In the genomic region with DNA sequence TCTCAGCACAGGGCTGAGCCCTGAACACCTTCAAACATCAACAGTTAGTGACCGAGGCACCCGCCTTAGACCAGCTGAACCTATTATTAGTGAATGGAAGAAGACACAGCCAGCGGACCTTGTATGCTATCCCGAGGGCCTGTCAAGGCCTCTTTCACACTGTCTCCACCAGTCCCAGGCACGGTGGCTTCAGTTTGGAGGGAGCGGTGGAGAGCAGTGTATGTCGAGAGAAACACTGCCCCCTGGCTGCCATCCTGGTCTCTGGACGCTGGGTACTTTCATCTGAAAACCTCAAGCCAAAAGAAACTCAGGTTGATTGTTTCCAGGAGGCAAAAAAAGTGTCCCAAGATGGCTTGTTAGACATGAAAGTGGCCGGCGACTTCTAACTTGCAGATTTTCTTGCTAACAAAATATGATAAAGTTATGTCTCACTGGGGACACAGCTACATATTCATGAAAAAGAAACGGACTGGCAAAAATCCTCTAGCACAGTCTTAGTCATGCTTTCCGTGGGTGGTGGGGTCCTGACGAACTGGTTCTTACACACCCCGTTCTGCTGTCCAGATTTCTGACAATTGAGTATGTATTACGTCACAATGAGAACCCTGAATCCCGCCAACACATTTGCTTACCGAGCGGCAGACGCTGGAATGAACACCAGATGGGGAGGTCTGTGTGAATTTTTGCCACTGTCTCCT, we compare ENCODE assay signal across 8 mouse cellular contexts. TPM values are rescaled to one million over a fixed set of nuclear protein-coding genes. Genes with fewer than 3 reads are reported as not detected.
DNase-seq lines count a peak whose midpoint lies in the region; ATAC-seq and TF ChIP-seq lines count a peak whose summit lies in the region.

No protein-coding gene starts in this region.

- TF ChIP-seq EP300 in ES-Bruce4 (IDR thresholded peaks at IDR 0.05; ENCODE audit: insufficient read depth, low read depth, low read length), result no peak

- H3K9me3 ChIP-seq in ES-Bruce4 (replicated peaks; ENCODE audit: control insufficient read depth, insufficient read depth, low read length, poor library complexity, severe bottlenecking), result no peaks in the 10 kb centered on the region
- H3K9me3 ChIP-seq in lung, embryonic 14.5 days (ENCODE audit: low read depth, low read length), result no peaks in the 10 kb centered on the region

- H3K4me3 ChIP-seq in ES-Bruce4 (ENCODE audit: low read depth, low read length), result peak overlapping the region; percentile 49; the same call in 1 of the 2 replicates
- H3K4me3 ChIP-seq in lung, embryonic 14.5 days (ENCODE audit: low read depth, low read length), result no peak overlapping the region

- no peak for TF ChIP-seq POLR2A in ES-Bruce4 (IDR thresholded peaks at IDR 0.05; ENCODE audit: insufficient read depth, low read length)

- 55% methylated on average over 19 of the region's 19 CpGs for WGBS in lung, embryonic 14.5 days

- no peak overlapping the region for H3K4me2 ChIP-seq in lung, embryonic 14.5 days

- peak; percentile 54 for DNase-seq in 3T3-L1 (ENCODE audit: low read depth, low spot score)
- DNase-seq in cerebellum, adult 8-10 months, result peak; percentile 50
- DNase-seq in gastrocnemius, postnatal 25 days, result peak; percentile 38
- DNase-seq in kidney, postnatal 25 days, result peak; percentile 82 to 92
- DNase-seq in lung, embryonic 14.5 days, result peak; percentile 65
- peak; percentile 10 for DNase-seq in skeletal muscle tissue, adult 2 months (ENCODE audit: low read depth, low spot score)

- H3K36me3 ChIP-seq in ES-Bruce4 (ENCODE audit: control insufficient read depth, insufficient read depth, low read length, poor library complexity, severe bottlenecking), result no peaks in the 10 kb centered on the region
- H3K36me3 ChIP-seq in lung, embryonic 14.5 days (ENCODE audit: insufficient read depth), result no peaks in the 10 kb centered on the region

- H3K27me3 ChIP-seq in ES-Bruce4 (ENCODE audit: control insufficient read depth, insufficient read depth, low read length, poor library complexity, severe bottlenecking), result no peaks in the 10 kb centered on the region
- no peaks in the 10 kb centered on the region for H3K27me3 ChIP-seq in lung, embryonic 14.5 days (ENCODE audit: insufficient read depth, low read length)

- no peak for ATAC-seq in lung, embryonic 14.5 days (ENCODE audit: insufficient read depth)
- no peak for ATAC-seq in monocyte, adult 5-6 weeks (replicated peaks; ENCODE audit: insufficient number of reproducible peaks, low FRiP score, low TSS enrichment, poor library complexity, severe bottlenecking)

- H3K27ac ChIP-seq in ES-Bruce4 (ENCODE audit: insufficient read depth, low read length), result no peak overlapping the region
- no peak overlapping the region for H3K27ac ChIP-seq in lung, embryonic 14.5 days (ENCODE audit: low read depth)

- H3K4me1 ChIP-seq in ES-Bruce4 (ENCODE audit: control insufficient read depth, insufficient read depth, low read length), result no peaks in the 10 kb centered on the region
- 0 out of 2 replicates have a peak, but pooled peaks cover 4% of the 10 kb centered on the region for H3K4me1 ChIP-seq in lung, embryonic 14.5 days (ENCODE audit: insufficient read depth)

- no peak overlapping the region for H3K9ac ChIP-seq in ES-Bruce4 (ENCODE audit: low read depth, poor library complexity, severe bottlenecking)
- no peak overlapping the region for H3K9ac ChIP-seq in lung, embryonic 14.5 days

- TF ChIP-seq CTCF in ES-Bruce4 (IDR thresholded peaks at IDR 0.05; ENCODE audit: low read depth, low read length), result peak; percentile 82
- peak; percentile 68 for TF ChIP-seq CTCF in lung, embryonic 14.5 days (IDR thresholded peaks at IDR 0.05; ENCODE audit: low read depth)

RNA-seq across cellular contexts. Expression of a gene that starts 57.2 kb away (rescaled TPM):
- 3.6 and 4.8 TPM in 2 replicates for polyA plus RNA-seq in ES-Bruce4 (2011; ENCODE audit: insufficient read depth, insufficient read length, low read depth, missing spikeins)
- 100 to 1,000 TPM; 105 to 156 TPM for total RNA-seq in gastrocnemius, postnatal 25 days (2021)
- polyA plus RNA-seq in lung, embryonic 14.5 days (2014; fragmentation: Nextera tagmentation; extraction: Ambion mirVana), result 35.1 and 37.9 TPM in 2 replicates
- total RNA-seq in monocyte, adult 5-6 weeks (2017), result 2.7 to 6.7 TPM (median 5.0 TPM) in 3 replicates

Comparison
In these comparisons a context has a peak if more than half of its experiments do, and no peak if none do; other contexts are left out.
1. DNase-seq: peak in every context shown above with its lines; median percentile 87 in kidney, postnatal 25 days; 65 in lung, embryonic 14.5 days; 54 in 3T3-L1; 50 in cerebellum, adult 8-10 months; 38 in gastrocnemius, postnatal 25 days; 10 in skeletal muscle tissue, adult 2 months.
2. RNA of a gene that starts 57.2 kb away (total RNA-seq): 105 to 156 TPM in gastrocnemius, postnatal 25 days; 2.7 to 6.7 TPM in monocyte, adult 5-6 weeks; every median in the first group is over 10 times any median in the second.